Mouse (Mus musculus): Measurements from ENCODE around the gene Mafb.

GRCm38 (mm10) chr2:160354319-160354718 is 12.5 kb downstream of the Mafb start:
- TF ChIP-seq CTCF (IDR thresholded peaks at IDR 0.05; ENCODE audit: control insufficient read depth, insufficient read depth, low read length) (no peak), POLR2A (IDR thresholded peaks at IDR 0.05; ENCODE audit: borderline replicate concordance, control insufficient read depth, low read depth, low read length) (no peak)

Data from bone marrow, adult 2 months (tissue).